Mouse (Mus musculus): ENCODE measurements around the gene Pde4d. TPM values are rescaled to one million over a fixed set of nuclear protein-coding genes. Genes with fewer than 3 reads are reported as not detected.

The Pde4d gene
- polyA plus RNA-seq, 1 experiment from 2014 or later: 16.7 TPM

DNA sequence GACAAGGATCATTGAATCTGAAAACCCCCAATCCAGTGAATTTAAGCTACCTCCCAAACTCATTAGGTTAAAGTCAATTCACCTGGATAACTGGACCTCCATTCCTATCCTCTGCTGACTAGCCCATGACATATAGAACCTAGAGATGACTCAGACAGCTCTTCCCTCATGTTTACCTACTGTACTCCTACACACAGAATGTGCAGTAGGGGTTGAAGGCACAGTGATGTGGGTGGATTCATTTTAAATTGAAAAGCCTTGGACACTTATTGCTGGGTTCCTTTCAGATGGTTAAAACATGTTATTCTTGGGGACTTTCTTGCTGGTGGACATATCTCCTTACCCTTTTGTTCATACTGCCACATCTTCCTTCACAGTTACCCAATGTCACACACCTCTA lies 1296.7 kb downstream of the Pde4d start:
- Histone ChIP-seq H3K9me3 (replicated peaks) (no peaks in the 10 kb centered on the region), H3K27me3 (no peaks in the 10 kb centered on the region), H3K27ac (no peak overlapping the region), H3K36me3 (0 out of 2 replicates have a peak, but pooled peaks cover 3% of the 10 kb centered on the region), H3K9ac (no peak overlapping the region), H3K4me1 (0 out of 2 replicates have a peak, but pooled peaks cover 3% of the 10 kb centered on the region), H3K4me3 (replicated peaks) (no peak overlapping the region), H3K4me2 (no peak overlapping the region)
- ATAC-seq (replicated peaks; ENCODE audit: low FRiP score): no peak

DNA sequence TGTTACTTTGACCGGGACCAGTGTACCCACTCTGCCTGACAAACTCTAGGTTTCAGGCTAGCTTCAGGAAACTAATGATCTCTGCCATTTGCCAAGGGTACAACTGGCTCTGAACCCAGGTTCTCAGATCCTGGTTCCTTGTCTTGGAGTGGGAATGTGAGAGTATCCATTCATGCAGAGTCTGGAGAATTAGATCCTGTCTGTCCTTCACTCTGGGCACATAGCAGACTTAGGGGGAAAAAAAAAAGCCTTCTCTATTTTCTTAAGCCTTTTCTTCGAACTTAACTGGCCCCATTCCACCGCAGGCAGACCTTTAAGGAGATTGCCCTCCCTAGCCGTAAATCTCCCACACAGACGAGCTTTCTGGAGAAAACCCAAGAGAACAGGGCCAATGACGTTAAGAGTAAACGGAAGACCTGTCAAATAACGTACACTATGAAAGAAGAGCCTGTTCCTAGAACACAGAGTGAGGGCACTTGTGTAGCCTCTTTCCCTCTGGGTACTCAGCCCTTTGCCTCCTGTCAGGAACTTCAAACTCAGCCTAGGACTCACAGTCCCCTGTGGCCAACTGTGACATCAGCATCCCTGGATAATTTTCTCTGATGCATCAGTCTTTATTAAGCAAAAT lies 1302.6 kb downstream of the Pde4d start:
- 0 out of 2 replicates have a peak, but pooled peaks have one; percentile 29 for ATAC-seq (replicated peaks; ENCODE audit: low FRiP score)

DNA sequence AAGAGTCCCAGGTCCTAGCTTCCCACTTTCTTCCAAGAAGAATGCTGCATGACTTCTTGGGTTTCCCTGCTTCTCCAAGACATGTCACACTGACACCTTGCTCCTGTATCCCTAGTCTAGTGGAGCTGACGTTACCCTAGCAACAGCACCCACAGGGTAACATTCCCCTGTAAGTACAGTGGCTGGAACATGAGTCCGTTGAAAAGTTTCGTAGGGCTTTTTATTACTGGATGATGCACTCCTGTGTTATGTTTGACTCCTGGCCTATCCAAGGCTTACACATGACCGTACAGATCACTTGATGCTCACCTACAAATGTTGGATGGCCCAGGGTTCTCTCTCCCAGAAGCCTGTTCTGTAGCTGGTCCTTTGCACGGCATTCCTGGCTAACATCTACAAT lies 1307.1 kb downstream of the Pde4d start:
- 92% methylated on average over 5 of the region's 5 CpGs for WGBS
- H3K4me1 ChIP-seq: peaks cover 7% of the 10 kb centered on the region
- H3K4me2 ChIP-seq: no peak overlapping the region
- H3K9ac ChIP-seq: no peak overlapping the region
- H3K36me3 ChIP-seq: no peaks in the 10 kb centered on the region
- no peak overlapping the region for H3K27ac ChIP-seq
- H3K27me3 ChIP-seq: no peaks in the 10 kb centered on the region
- H3K9me3 ChIP-seq (replicated peaks): no peaks in the 10 kb centered on the region
- no peak for ATAC-seq (replicated peaks; ENCODE audit: low FRiP score)
- H3K4me3 ChIP-seq (replicated peaks): no peak overlapping the region

More for the DNA sequence above, 1302.6 kb downstream of the Pde4d start:
- peaks cover 10% of the 10 kb centered on the region for H3K4me1 ChIP-seq
- H3K9ac ChIP-seq: no peak overlapping the region
- H3K9me3 ChIP-seq (replicated peaks): no peaks in the 10 kb centered on the region
- H3K4me3 ChIP-seq (replicated peaks): no peak overlapping the region
- H3K36me3 ChIP-seq: no peaks in the 10 kb centered on the region
- H3K27me3 ChIP-seq: no peaks in the 10 kb centered on the region
- 0 out of 2 replicates have a peak overlapping the region, but pooled peaks have one; percentile 37 for H3K27ac ChIP-seq
- 14% methylated on average over 8 of the region's 8 CpGs for WGBS
- no peak overlapping the region for H3K4me2 ChIP-seq

DNA sequence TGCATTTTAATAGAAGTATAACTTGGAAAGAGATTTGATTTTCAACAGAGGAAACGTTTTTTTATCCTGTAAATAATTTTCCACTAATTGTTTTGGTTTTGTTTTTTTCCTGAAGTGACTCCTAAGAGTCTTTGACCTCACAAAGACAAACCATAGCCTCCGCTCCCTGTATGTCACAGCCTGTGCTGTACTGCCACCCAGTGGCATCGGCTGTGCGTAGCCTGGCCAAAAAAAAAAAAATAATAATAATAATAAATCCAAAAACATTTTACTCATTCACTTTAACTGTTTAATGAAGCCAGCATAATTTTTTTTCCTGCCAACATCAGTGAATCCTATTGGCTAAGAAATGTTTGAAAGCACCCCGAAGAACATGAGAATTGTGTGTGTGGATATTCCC lies 1309.5 kb downstream of the Pde4d start:
- H3K9ac ChIP-seq: no peak overlapping the region
- 40% methylated on average over 5 of the region's 5 CpGs for WGBS
- no peaks in the 10 kb centered on the region for H3K27me3 ChIP-seq
- no peaks in the 10 kb centered on the region for H3K9me3 ChIP-seq (replicated peaks)
- no peak overlapping the region for H3K27ac ChIP-seq
- H3K4me1 ChIP-seq: no peaks in the 10 kb centered on the region
- H3K4me3 ChIP-seq (replicated peaks): no peak overlapping the region
- no peak overlapping the region for H3K4me2 ChIP-seq
- H3K36me3 ChIP-seq: no peaks in the 10 kb centered on the region
- no peak for ATAC-seq (replicated peaks; ENCODE audit: low FRiP score)

DNA sequence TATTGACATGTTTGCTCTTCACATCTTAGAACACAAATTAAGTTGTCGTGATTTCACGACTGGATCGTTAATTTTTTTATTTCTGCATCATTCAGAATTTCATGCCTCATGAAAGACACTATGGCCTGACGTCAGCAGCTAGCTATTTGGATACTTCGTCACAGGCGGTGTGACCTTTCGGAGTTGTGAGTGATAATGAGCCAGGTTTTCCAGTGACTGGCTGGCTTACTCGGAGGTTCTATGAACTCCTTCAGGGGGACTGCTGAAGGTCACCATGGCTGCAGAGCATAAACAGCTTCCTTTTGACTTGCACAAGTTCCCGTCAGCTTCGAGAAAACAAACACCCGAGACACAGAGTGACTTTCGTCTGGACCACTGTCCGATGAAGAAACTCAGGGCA lies 1311.3 kb downstream of the Pde4d start:
- Histone ChIP-seq H3K9ac (no peak overlapping the region), H3K4me1 (no peaks in the 10 kb centered on the region), H3K27ac (no peak overlapping the region), H3K9me3 (replicated peaks) (no peaks in the 10 kb centered on the region), H3K36me3 (no peaks in the 10 kb centered on the region), H3K4me3 (replicated peaks) (no peak overlapping the region), H3K4me2 (no peak overlapping the region), H3K27me3 (no peaks in the 10 kb centered on the region)
- 44% methylated on average over 13 of the region's 13 CpGs for WGBS
- no peak for ATAC-seq (replicated peaks; ENCODE audit: low FRiP score)

DNA sequence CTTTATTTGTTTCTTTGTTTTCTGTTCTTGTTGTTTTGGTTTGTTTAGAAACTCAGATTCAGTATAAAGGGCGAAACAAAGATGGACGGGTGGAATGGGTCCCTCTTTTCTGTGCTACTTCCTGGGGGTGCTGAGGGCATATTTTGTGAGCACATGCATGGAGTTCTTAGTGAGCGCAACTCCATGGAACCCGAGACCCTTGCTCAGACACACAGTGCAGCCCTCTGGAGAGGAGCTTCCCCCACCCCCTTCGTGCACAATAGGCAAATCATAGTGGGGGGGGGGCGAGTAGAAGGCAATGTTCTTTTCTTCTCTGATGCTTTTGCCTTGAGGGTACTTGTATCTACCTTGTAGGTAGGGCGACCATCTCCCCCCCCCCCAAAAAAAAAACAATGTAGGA lies 1325.0 kb downstream of the Pde4d start:
- no peak for ATAC-seq (replicated peaks; ENCODE audit: low FRiP score)
- H3K9me3 ChIP-seq (replicated peaks): no peaks in the 10 kb centered on the region
- 60% methylated on average over 7 of the region's 7 CpGs for WGBS
- no peak overlapping the region for H3K4me2 ChIP-seq
- H3K9ac ChIP-seq: no peak overlapping the region
- H3K4me1 ChIP-seq: peaks cover 9% of the 10 kb centered on the region; the same call in 1 of the 2 replicates
- no peaks in the 10 kb centered on the region for H3K27me3 ChIP-seq
- H3K27ac ChIP-seq: no peak overlapping the region
- no peak overlapping the region for H3K4me3 ChIP-seq (replicated peaks)
- no peaks in the 10 kb centered on the region for H3K36me3 ChIP-seq

DNA sequence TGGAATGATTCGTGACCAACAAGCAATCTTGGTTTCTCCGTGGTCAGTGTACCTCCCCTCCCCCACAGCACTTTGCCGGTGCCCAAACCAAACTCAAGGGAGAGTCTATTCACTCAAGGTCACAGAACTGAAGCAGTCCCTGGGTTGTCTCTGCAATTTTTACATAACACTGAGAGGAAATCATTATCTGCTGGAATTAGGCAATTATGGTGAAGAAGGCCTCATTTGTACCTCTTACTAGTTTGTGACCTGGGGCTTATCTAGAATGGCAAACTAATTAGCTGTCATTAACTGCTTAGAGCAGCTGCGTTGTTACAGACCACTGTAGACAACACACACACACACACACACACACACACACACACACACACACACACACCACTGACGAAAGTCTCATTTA lies 1325.4 kb downstream of the Pde4d start:
- Histone ChIP-seq H3K4me3 (replicated peaks) (no peak overlapping the region), H3K36me3 (no peaks in the 10 kb centered on the region), H3K9ac (no peak overlapping the region), H3K27me3 (no peaks in the 10 kb centered on the region), H3K4me1 (peaks cover 9% of the 10 kb centered on the region; the same call in 1 of the 2 replicates), H3K9me3 (replicated peaks) (no peaks in the 10 kb centered on the region), H3K27ac (no peak overlapping the region), H3K4me2 (no peak overlapping the region)
- ATAC-seq (replicated peaks; ENCODE audit: low FRiP score): no peak
- 37% methylated on average over 5 of the region's 5 CpGs for WGBS

DNA sequence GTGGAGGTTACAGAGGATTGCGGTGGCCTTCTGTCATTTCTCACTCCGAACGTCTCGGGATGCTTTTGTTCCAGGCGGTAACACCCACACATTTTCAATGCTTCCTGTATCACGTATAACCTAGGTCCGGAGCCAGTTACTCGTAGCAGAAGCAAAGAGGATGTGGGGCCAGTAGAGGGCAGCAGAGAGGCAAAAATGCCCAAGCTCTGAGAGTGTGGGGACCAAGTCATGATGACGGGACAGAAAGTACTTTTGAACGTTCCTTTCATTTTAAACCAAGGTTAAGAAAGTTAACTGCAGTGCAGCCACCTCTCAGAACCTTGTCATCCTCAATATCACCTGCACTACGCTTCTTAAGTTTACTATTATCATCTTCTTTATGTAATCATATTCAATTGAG lies 1326.4 kb downstream of the Pde4d start:
- H3K27me3 ChIP-seq: no peaks in the 10 kb centered on the region
- peak; percentile 94 for ATAC-seq (replicated peaks; ENCODE audit: low FRiP score)
- H3K9ac ChIP-seq: 0 out of 2 replicates have a peak overlapping the region, but pooled peaks have one; percentile 15
- H3K27ac ChIP-seq: no peak overlapping the region
- peak overlapping the region; percentile 26 for H3K4me3 ChIP-seq (replicated peaks)
- H3K36me3 ChIP-seq: no peaks in the 10 kb centered on the region
- H3K4me1 ChIP-seq: peaks cover 9% of the 10 kb centered on the region; the same call in 1 of the 2 replicates
- peak overlapping the region; percentile 58 for H3K4me2 ChIP-seq
- H3K9me3 ChIP-seq (replicated peaks): no peaks in the 10 kb centered on the region
- 3% methylated on average over 11 of the region's 11 CpGs for WGBS

DNA sequence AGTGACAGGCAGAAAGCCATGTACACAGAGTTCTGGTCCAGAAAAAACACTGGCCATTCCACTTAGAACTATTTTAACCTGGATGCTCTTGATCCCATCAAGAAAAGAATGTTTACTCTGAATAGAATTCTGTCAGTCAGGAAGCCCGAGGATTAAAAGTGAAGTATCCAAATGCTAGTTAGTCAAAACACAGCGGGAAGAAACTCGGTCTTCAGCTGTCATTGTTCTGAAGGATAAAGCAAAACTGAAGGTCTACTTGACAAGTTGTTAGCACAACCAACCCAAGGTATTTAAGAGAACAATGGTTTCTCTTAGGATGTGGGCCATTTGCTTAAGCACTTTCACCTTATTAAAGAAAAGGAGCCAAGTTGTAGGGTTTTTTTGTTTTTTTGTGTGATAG lies 1327.2 kb downstream of the Pde4d start:
- no peaks in the 10 kb centered on the region for H3K27me3 ChIP-seq
- ATAC-seq (replicated peaks; ENCODE audit: low FRiP score): no peak
- H3K9me3 ChIP-seq (replicated peaks): no peaks in the 10 kb centered on the region
- no peak overlapping the region for H3K9ac ChIP-seq
- H3K4me2 ChIP-seq: no peak overlapping the region
- no peak overlapping the region for H3K27ac ChIP-seq
- no peak overlapping the region for H3K4me3 ChIP-seq (replicated peaks)
- H3K4me1 ChIP-seq: peaks cover 9% of the 10 kb centered on the region; the same call in 1 of the 2 replicates
- 67% methylated on average over 3 of the region's 3 CpGs for WGBS
- no peaks in the 10 kb centered on the region for H3K36me3 ChIP-seq

DNA sequence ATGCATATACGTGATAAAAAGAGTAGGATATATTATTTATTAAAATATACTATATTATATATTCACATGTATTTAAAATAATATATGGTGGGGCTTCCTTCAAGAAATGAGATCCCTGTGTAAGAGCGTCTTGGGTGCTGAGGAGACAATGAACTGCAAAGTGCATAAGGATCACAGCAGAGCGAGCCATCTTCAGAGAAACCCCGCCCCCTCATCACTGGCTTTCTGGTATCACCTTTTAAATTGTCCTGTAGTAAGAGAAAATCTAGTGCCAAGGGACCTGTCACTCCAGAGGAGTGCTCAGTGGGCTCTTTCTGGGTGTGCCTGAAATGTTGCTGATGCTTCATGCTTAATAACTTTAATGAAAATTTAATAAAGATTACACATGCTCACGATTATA lies 1327.7 kb downstream of the Pde4d start:
- Histone ChIP-seq H3K9ac (no peak overlapping the region), H3K27me3 (no peaks in the 10 kb centered on the region), H3K9me3 (replicated peaks) (no peaks in the 10 kb centered on the region), H3K4me1 (peaks cover 9% of the 10 kb centered on the region; the same call in 1 of the 2 replicates), H3K27ac (no peak overlapping the region), H3K36me3 (no peaks in the 10 kb centered on the region), H3K4me3 (replicated peaks) (no peak overlapping the region), H3K4me2 (no peak overlapping the region)
- no peak for ATAC-seq (replicated peaks; ENCODE audit: low FRiP score)
- WGBS: 89% methylated on average over 5 of the region's 5 CpGs

DNA sequence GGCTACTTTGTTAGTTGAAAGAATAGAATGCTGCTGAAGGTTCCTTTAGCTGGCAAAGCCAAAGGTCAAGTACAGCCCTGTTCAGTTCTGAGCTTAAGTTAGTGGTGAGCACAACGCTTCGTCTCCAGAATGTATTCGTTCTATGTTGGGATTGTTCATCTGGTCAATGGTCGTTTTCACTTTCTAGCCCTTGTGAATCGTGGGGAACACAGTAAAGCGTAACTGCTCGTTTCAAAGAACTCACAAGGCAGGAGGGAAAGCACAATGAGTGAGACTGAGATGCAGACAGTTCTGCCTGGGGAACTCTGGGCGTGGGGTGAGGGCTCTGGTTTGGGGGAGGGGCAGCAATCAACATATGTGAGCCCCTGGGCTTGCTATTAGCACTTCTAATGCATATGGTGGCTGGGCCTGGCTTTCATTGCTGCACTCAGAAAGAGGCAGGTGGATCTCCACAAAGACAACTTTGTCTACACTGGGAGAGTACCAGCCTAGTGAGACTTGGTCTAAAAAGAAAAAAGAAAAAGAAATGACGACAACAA lies 1328.6 kb downstream of the Pde4d start:
- H3K36me3 ChIP-seq: no peaks in the 10 kb centered on the region
- 52% methylated on average over 9 of the region's 9 CpGs for WGBS
- peaks cover 9% of the 10 kb centered on the region; the same call in 1 of the 2 replicates for H3K4me1 ChIP-seq
- H3K27ac ChIP-seq: no peak overlapping the region
- ATAC-seq (replicated peaks; ENCODE audit: low FRiP score): no peak
- H3K27me3 ChIP-seq: no peaks in the 10 kb centered on the region
- H3K4me2 ChIP-seq: no peak overlapping the region
- H3K4me3 ChIP-seq (replicated peaks): no peak overlapping the region
- H3K9me3 ChIP-seq (replicated peaks): no peaks in the 10 kb centered on the region
- no peak overlapping the region for H3K9ac ChIP-seq

DNA sequence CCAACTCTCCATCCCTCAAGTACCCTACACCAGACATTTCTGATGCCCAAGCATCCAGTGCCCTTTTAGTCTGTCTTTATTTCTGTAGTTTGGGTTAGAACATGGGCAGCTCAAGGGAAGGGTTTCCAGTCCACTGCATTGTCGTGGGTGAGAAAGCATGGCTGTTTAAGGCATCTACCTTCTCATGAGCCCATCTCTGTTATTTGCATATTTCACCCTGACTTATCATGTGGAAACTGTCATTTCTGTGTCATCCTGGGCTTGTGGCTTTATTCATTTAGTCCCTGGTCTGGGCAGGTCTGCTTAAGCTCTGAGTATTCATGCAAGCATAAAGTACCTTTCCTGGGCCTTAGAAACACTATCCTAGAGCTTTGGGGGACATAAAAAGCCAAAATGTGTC lies 1331.7 kb downstream of the Pde4d start:
- Histone ChIP-seq H3K9me3 (replicated peaks) (no peaks in the 10 kb centered on the region), H3K4me2 (no peak overlapping the region), H3K4me1 (no peaks in the 10 kb centered on the region), H3K27me3 (no peaks in the 10 kb centered on the region), H3K4me3 (replicated peaks) (no peak overlapping the region), H3K9ac (no peak overlapping the region), H3K36me3 (no peaks in the 10 kb centered on the region), H3K27ac (no peak overlapping the region)
- ATAC-seq (replicated peaks; ENCODE audit: low FRiP score): no peak
- 88% methylated on average over 1 of the region's 1 CpGs for WGBS

DNA sequence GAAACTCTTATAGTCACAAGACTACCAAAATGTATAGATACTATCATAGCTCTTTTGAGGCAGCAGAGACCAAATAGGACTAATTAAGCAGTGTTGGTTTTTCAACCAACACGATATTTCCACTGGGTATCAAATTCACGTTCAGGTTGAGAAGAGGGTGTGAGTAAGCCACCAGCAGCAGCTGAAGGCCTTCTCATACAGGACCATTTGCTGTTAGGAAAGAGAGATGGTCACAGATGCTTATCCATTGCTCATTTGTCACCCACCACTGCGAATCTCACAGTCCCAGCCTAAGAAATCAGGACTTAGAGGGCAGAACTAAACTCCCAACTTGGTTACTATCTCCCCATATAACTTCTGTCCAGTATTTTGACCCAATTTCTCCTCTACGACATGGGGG lies 1338.9 kb downstream of the Pde4d start:
- no peak for ATAC-seq (replicated peaks; ENCODE audit: low FRiP score)
- H3K4me2 ChIP-seq: no peak overlapping the region
- 78% methylated on average over 4 of the region's 4 CpGs for WGBS

More for the DNA sequence above, 1338.9 kb downstream of the Pde4d start:
- Histone ChIP-seq H3K9ac (no peak overlapping the region), H3K36me3 (no peaks in the 10 kb centered on the region), H3K4me3 (replicated peaks) (no peak overlapping the region), H3K27ac (no peak overlapping the region), H3K27me3 (no peaks in the 10 kb centered on the region), H3K4me1 (no peaks in the 10 kb centered on the region), H3K9me3 (replicated peaks) (no peaks in the 10 kb centered on the region)
